Mouse (Mus musculus) erythroblast, embryonic 14.5 days (primary cell): ENCODE data around the gene Ap1b1. TPM values are rescaled to one million over a fixed set of nuclear protein-coding genes. Genes with fewer than 3 reads are reported as not detected.

Source experiments
- H3K27me3 ChIP-seq: 2 replicates; pipeline ENCODE4 v1.6.1; 2012; ENCODE audit warnings: inconsistent platforms; ENCODE audit not compliant: control insufficient read depth
- H3K36me3 ChIP-seq: 2 replicates; pipeline ENCODE4 v1.6.1; 2012; ENCODE audit warnings: mild to moderate bottlenecking, inconsistent platforms; ENCODE audit not compliant: control insufficient read depth
- H3K4me1 ChIP-seq: 2 replicates; pipeline ENCODE4 v1.6.1; 2012; ENCODE audit warnings: inconsistent platforms; ENCODE audit not compliant: control insufficient read depth
- H3K4me3 ChIP-seq: replicated peaks from 2 replicates; pipeline ENCODE3; 2012; ENCODE audit warnings: moderate library complexity, mild to moderate bottlenecking, inconsistent platforms
- H3K9me3 ChIP-seq: 2 replicates; pipeline ENCODE4 v1.6.1; 2012; ENCODE audit warnings: low read length, inconsistent platforms, mixed read lengths; ENCODE audit not compliant: control insufficient read depth
- GATA1 ChIP-seq: IDR thresholded peaks from 2 replicates; pipeline ENCODE4 v1.6.1; 2012; ENCODE audit warnings: low read length, inconsistent platforms, mixed read lengths
- TAL1 ChIP-seq: IDR thresholded peaks from 3 replicates; pipeline ENCODE4 v1.6.1; 2012; ENCODE audit warnings: low read length, inconsistent platforms, mixed read lengths
- polyA plus RNA-seq: library from polyadenylated mRNA; stranded (reverse); fragments of >175 nt; gene quantifications from 2 replicates; pipeline ENCODE4 v1.2.3, GENCODE M21; 2012

The Ap1b1 gene
- polyA plus RNA-seq, 1 experiment: 17.5 TPM

DNA sequence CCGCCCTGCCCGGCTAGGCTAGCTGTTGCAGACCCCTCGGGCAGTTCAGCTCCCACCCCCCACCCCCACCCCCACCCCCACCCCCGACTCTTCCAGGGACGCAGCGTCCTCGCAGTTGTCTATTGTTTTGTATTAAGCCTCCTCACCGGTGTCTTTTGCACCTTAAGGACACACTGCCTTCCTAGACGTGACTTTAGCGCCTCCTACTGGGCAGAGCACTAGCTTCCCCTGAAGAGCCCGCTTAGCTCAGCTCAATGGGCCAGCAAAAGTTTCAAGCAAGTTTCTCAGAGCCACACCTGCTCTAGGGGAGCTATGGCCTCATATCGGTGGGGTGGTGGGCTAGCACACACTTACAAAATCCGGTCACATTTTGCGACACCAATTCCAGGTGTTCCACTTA is 11.0 kb upstream of the Ap1b1 start:
- Histone ChIP-seq H3K4me1 (peaks cover 23% of the 10 kb centered on the region), H3K27me3 (peaks cover 2% of the 10 kb centered on the region; the same call in 1 of the 2 replicates), H3K4me3 (no peak overlapping the region), H3K36me3 (no peaks in the 10 kb centered on the region), H3K9me3 (no peaks in the 10 kb centered on the region)
- TF ChIP-seq GATA1: no peak
- TF ChIP-seq TAL1: no peak

GRCm38 (mm10) chr11:4983010-4983409 is 3.6 kb upstream of the Ap1b1 start:
- Histone ChIP-seq H3K9me3 (no peaks in the 10 kb centered on the region), H3K36me3 (peaks cover 4% of the 10 kb centered on the region), H3K27me3 (peaks cover 2% of the 10 kb centered on the region; the same call in 1 of the 2 replicates), H3K4me3 (no peak overlapping the region), H3K4me1 (peaks cover 47% of the 10 kb centered on the region)
- no peak for TF ChIP-seq GATA1
- TF ChIP-seq TAL1: no peak

- H3K4me1 ChIP-seq: peaks cover 52% of the 10 kb centered on the region
- TF ChIP-seq GATA1: peak; percentile 58; the same call in 1 of the 2 replicates
- TF ChIP-seq TAL1: no peak
- H3K27me3 ChIP-seq: peaks cover 2% of the 10 kb centered on the region; the same call in 1 of the 2 replicates
- H3K4me3 ChIP-seq: no peak overlapping the region
- H3K36me3 ChIP-seq: peaks cover 9% of the 10 kb centered on the region
- no peaks in the 10 kb centered on the region for H3K9me3 ChIP-seq
These were observed 3.1 kb upstream of the Ap1b1 start for GRCm38 (mm10) chr11:4983538-4983937.

GRCm38 (mm10) chr11:4984249-4984648 is 2.4 kb upstream of the Ap1b1 start:
- Histone ChIP-seq H3K27me3 (peaks cover 2% of the 10 kb centered on the region; the same call in 1 of the 2 replicates), H3K36me3 (peaks cover 16% of the 10 kb centered on the region), H3K4me3 (no peak overlapping the region), H3K9me3 (no peaks in the 10 kb centered on the region), H3K4me1 (peaks cover 59% of the 10 kb centered on the region)
- TF ChIP-seq TAL1 (no peak), GATA1 (no peak)

DNA sequence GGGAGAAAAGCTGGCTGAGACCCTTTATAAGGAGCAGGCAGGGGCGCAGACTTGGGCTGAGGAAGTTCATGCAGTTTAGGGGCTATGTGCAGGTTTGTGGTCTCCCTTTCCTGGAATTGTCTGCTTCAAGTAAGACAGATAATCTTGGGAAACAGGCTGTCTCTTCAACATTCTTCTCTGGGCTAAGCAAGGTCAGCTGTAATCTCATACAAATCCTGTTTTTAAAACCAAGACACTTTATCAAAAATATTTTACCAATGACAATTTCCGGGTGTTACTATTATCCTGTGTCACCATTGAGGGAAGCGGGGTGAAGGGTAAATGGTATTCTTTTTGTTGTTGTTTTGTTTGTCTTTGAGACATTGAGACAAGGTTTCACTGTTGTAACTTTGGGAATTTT is 1.8 kb upstream of the Ap1b1 start:
- Histone ChIP-seq H3K4me1 (peaks cover 64% of the 10 kb centered on the region), H3K9me3 (no peaks in the 10 kb centered on the region), H3K36me3 (peaks cover 22% of the 10 kb centered on the region), H3K4me3 (no peak overlapping the region), H3K27me3 (peaks cover 2% of the 10 kb centered on the region; the same call in 1 of the 2 replicates)
- TF ChIP-seq TAL1 (no peak), GATA1 (no peak)

GRCm38 (mm10) chr11:4987487-4987852 is 846 bp downstream of the Ap1b1 start:
- Histone ChIP-seq H3K9me3 (no peaks in the 10 kb centered on the region), H3K4me1 (peaks cover 88% of the 10 kb centered on the region), H3K27me3 (no peaks in the 10 kb centered on the region), H3K4me3 (peak overlapping the region; percentile 88), H3K36me3 (peaks cover 48% of the 10 kb centered on the region)
- no peak for TF ChIP-seq GATA1
- TF ChIP-seq TAL1: no peak

GRCm38 (mm10) chr11:4989187-4989586 is 2.6 kb downstream of the Ap1b1 start:
- Histone ChIP-seq H3K27me3 (no peaks in the 10 kb centered on the region), H3K36me3 (peaks cover 65% of the 10 kb centered on the region), H3K9me3 (no peaks in the 10 kb centered on the region), H3K4me3 (peak overlapping the region; percentile 11), H3K4me1 (peaks cover 86% of the 10 kb centered on the region)
- TF ChIP-seq TAL1: no peak
- no peak for TF ChIP-seq GATA1

DNA sequence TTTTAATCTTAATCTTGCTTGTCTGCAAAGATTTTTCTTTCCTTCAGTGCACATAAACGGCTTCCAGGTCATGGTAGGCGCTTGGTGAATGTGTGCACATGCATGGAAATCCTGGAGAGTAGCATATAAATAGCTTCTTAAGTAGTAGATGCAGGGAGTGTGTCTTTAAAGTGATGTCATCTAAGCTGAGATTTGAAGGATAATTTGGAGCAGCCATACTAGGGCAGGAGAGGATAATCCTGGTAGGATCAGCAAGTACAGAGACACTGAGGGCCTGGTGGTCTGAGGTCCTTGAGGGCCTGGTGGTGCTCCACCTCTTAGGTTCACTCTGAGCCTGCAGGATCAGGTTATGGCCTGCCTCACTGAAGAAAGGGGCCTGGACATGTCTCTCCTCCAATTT is 5.8 kb downstream of the Ap1b1 start:
- Histone ChIP-seq H3K4me1 (peaks cover 82% of the 10 kb centered on the region), H3K27me3 (no peaks in the 10 kb centered on the region), H3K4me3 (no peak overlapping the region), H3K9me3 (no peaks in the 10 kb centered on the region), H3K36me3 (peaks cover 94% of the 10 kb centered on the region)
- TF ChIP-seq TAL1 (no peak), GATA1 (no peak)

GRCm38 (mm10) chr11:4995676-4996075 is 9.1 kb downstream of the Ap1b1 start:
- Histone ChIP-seq H3K4me3 (no peak overlapping the region), H3K36me3 (peaks cover 95% of the 10 kb centered on the region), H3K9me3 (no peaks in the 10 kb centered on the region), H3K27me3 (no peaks in the 10 kb centered on the region), H3K4me1 (peaks cover 76% of the 10 kb centered on the region)
- no peak for TF ChIP-seq GATA1

GRCm38 (mm10) chr11:4996621-4997199 is 10.1 kb downstream of the Ap1b1 start:
- no peak for TF ChIP-seq GATA1
- TF ChIP-seq TAL1: no peak
- Histone ChIP-seq H3K4me3 (no peak overlapping the region), H3K9me3 (no peaks in the 10 kb centered on the region), H3K4me1 (peaks cover 76% of the 10 kb centered on the region), H3K27me3 (no peaks in the 10 kb centered on the region), H3K36me3 (peaks cover 95% of the 10 kb centered on the region)
